Mouse (Mus musculus) lung, postnatal 14 days (tissue): ENCODE measurements around the gene Dedd2.

Experiments
- DNase-seq: peaks from one replicate; pipeline ENCODE4 v3.0.0; 2021

Dedd2 gene

GRCm38 (mm10) chr7:25178317-25178716 lies 42.1 kb downstream of the Dedd2 start:
- no peak for DNase-seq

DNA sequence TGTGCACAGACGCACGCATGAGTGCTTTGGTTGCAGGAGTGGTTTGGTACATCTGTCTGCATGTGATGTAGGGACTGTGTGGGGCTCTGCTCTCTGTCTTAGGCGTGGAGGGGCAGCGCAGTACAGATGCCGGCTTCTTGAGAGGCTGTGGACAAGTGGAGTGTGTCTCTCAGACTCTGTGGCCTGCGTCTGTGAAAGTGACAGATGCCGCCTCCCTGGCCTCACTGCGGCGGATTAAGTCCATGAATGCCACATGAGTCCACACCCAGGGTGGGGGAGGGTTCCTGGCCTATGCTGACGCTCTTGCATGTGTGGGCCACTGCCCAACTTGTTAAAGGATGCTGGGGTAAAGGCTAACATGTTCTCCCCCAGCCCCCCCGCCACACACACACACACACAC lies 46.1 kb downstream of the Dedd2 start:
- DNase-seq = no peak

- DNase-seq = no peak
Observed at GRCm38 (mm10) chr7:25172669-25173068, 47.7 kb downstream of the Dedd2 start.

DNA sequence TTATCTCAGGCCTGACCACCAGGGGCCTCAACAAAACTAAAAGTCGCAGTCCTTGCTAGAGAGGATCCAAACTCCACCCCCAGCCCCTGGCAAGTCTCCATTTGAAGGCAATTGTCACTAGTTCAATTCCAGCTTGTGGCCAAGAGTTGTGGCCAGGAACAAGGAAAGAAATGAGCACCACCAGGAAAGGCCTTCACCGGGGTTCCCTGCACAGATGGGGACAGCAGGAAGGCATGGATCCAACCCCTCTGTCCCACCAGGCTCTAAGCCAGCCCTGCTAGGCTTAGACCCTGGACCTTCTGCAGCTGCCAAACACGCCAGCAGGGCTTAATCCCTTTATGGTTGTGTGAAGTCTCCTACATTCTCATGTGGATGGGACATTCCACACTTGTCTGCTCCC lies 49.8 kb downstream of the Dedd2 start:
- no peak for DNase-seq

- no peak for DNase-seq
Observed at GRCm38 (mm10) chr7:25166106-25166505, 54.3 kb downstream of the Dedd2 start.

- DNase-seq = no peak
Observed at GRCm38 (mm10) chr7:25156158-25156648, 64.2 kb downstream of the Dedd2 start.

- peak; percentile 39 for DNase-seq
Observed at GRCm38 (mm10) chr7:25155469-25156157, 64.8 kb downstream of the Dedd2 start.

GRCm38 (mm10) chr7:25154648-25155047 lies 65.8 kb downstream of the Dedd2 start:
- DNase-seq = no peak

- DNase-seq = no peak
Observed at GRCm38 (mm10) chr7:25153841-25154240, 66.6 kb downstream of the Dedd2 start.

DNA sequence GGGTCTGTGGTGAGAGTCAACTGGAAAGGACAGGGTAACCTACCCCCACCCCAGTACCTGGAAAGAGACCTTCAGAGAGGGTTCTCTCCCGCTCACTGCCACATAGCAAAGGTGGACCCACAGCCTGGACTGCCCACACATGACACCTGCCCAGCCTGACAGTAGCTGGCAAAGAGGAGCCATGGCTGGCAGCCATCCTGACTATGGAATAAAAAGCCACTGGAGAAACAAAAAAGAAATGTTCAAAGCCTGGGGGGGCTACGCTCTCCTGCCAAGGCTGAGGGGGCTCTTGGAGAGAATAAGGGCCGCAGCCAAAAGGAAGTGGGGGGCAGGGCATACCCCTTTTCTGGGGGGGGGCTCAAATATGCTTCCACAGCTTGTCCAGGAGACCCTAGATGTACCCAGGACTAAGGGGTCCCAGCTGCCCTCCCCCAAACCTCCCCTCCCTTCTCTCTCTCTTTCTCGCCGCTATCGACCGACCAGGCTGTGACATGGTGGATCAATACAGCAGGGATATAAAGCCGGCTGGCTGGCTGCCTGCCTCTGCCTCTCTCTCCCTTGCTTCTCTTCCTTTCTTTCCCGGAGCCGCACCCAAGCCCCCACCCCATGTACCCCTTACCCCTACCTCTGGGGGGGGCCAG lies 68.4 kb downstream of the Dedd2 start:
- no peak for DNase-seq

DNA sequence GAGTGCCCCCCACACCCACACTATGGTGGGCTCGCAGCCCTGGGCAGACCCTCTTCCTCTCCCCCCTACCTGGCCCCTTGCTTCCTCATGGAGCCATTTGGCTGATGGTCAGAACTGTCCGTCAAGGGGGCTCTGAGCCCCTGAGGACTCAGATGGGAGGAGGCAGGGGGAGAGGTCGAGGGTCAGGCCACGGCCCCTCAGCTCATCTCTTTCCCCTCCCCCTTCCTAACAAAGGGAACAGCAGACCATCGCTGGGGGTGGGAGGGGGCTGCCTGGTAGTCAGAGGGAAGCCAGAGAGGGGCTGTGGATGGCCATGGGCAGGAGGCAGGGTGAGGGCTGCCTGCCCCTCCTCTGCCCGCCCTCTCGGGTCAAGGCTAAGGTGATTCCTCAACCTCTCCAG lies 69.4 kb downstream of the Dedd2 start:
- no peak for DNase-seq

DNA sequence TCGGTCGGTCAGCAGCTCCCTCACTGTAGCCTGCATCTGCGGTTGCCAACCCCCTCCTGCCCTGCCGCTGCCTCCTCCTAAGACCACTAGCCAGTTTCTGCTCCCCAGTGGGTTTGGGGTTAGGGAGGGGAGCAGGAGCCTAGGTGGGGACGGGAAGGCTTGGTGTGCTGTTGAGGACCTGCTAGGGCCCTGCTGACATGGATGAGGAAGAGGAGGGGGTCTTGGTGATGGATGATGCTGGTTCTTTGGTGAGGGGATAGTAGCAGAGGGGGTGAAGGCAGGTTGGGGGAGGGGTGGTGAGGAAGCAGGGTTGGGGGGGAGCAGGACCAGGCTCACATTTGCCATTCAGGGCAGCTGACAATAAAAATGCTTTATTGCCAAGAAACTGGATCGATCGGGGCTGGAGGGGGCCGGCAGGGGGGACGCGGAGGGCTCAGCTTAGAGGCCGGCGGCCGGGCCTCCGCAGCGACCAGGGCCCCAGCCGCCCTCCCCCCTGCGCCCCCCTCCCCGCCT lies 70.2 kb downstream of the Dedd2 start:
- DNase-seq = no peak
